Mouse (Mus musculus) heart, embryonic 15.5 days (tissue): ENCODE results near the gene Msi2. TPM values are rescaled to one million over a fixed set of nuclear protein-coding genes. Genes with fewer than 3 reads are reported as not detected.

Experiments
- ATAC-seq: fragments of 200-750 bp; cut with Nextera tagmentation; replicated peaks from 2 replicates; pipeline ENCODE4 v1.8.0; 2017; ENCODE audit warnings: low read depth, moderate TSS enrichment; ENCODE audit not compliant: insufficient number of reproducible peaks, insufficient read depth, low FRiP score
- H3K27ac ChIP-seq: fragments of 300-500 bp; sonication (generic); 2 replicates; pipeline ENCODE4 v1.5.1; 2015; ENCODE audit warnings: mild to moderate bottlenecking, inconsistent platforms
- H3K27me3 ChIP-seq: fragments of 300-500 bp; sonication (generic); 2 replicates; pipeline ENCODE4 v1.6.1; 2015; ENCODE audit warnings: inconsistent platforms
- H3K36me3 ChIP-seq: fragments of 300-500 bp; sonication (generic); 2 replicates; pipeline ENCODE4 v1.6.1; 2015; ENCODE audit warnings: mild to moderate bottlenecking, inconsistent platforms
- H3K4me1 ChIP-seq: fragments of 300-500 bp; sonication (generic); replicated peaks from 2 replicates; pipeline ENCODE4 v1.6.1; 2015; ENCODE audit warnings: inconsistent platforms
- H3K4me2 ChIP-seq: fragments of 300-500 bp; sonication (generic); 2 replicates; pipeline ENCODE4 v1.6.1; 2015; ENCODE audit warnings: inconsistent platforms, mild to moderate bottlenecking, moderate library complexity
- H3K4me3 ChIP-seq: fragments of 300-500 bp; sonication (generic); 2 replicates; pipeline ENCODE4 v1.5.1; 2015; ENCODE audit warnings: mild to moderate bottlenecking, inconsistent platforms
- H3K9ac ChIP-seq: fragments of 300-500 bp; sonication (generic); 2 replicates; pipeline ENCODE4 v1.6.1; 2015; ENCODE audit warnings: mild to moderate bottlenecking, inconsistent platforms
- H3K9me3 ChIP-seq: fragments of 300-500 bp; sonication (generic); replicated peaks from 2 replicates; pipeline ENCODE4 v1.6.1; 2016; ENCODE audit warnings: inconsistent platforms
- WGBS: fragments of 180-500 bp; shearing (Covaris S2); methylation state at CpG from one replicate; pipeline ENCODE4 v1.1.7; 2015; ENCODE audit warnings: mixed read lengths; 5-methylcytosine and 5-hydroxymethylcytosine counted together
- polyA plus RNA-seq: library from polyadenylated mRNA; unstranded; fragments of >200 nt; fragmentation: Nextera tagmentation; extraction: Ambion mirVana; gene quantifications from 2 replicates; pipeline ENCODE4 v1.2.1, GENCODE M21; 2015

The Msi2 gene
- polyA plus RNA-seq, 1 experiment from 2014 or later = 19.6 TPM

DNA sequence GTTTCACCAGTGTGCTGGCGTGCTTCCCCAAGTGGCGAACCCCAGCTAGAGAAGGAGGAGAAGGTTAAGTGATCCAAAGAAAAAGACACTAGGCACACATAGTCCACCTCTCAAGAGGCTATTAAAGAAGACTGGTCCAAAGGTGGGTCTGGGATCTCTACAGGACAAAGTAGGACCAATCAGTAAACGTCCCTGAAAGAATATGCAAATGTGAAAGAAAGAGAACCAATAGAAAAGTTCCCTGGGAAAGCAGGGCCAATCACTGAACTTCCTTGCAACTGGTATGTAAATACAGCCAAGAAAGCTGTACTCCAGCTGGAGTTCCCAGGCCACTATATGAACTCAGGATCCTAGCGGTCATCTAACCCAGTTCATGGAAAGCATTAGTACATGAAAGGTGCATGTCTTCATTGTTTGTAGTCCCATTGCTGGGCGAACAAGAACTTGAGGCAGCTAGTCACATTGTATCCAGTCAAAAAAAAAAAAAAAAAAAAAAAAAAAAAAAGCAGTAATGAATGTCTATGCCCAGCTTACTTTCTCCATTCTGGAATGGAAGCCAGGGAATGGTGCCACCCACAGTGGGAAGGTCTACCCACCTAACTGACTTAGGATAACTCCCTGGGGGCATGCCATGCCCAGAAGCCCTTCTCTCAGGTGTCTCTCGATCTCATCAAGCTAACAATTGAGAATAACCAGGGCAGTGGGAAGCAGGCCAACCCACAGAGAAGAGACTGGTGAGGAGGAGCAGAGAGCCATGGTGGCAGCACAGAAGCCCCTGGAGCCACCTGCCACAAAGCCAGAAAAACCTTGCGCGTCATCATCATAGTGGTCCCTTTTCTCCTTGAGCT is 87.0 kb downstream of the Msi2 start:
- WGBS = 88% methylated on average over 8 of the region's 8 CpGs
- H3K4me3 ChIP-seq = no peak overlapping the region
- no peak overlapping the region for H3K4me2 ChIP-seq
- H3K9me3 ChIP-seq = no peaks in the 10 kb centered on the region
- no peak for ATAC-seq
- H3K4me1 ChIP-seq = peaks cover 74% of the 10 kb centered on the region
- H3K27me3 ChIP-seq = no peaks in the 10 kb centered on the region
- no peak overlapping the region for H3K27ac ChIP-seq
- H3K36me3 ChIP-seq = no peaks in the 10 kb centered on the region
- no peak overlapping the region for H3K9ac ChIP-seq

- Histone ChIP-seq H3K4me2 (no peak overlapping the region), H3K4me1 (peaks cover 70% of the 10 kb centered on the region), H3K27ac (no peak overlapping the region), H3K9ac (no peak overlapping the region), H3K4me3 (no peak overlapping the region), H3K36me3 (no peaks in the 10 kb centered on the region), H3K27me3 (no peaks in the 10 kb centered on the region), H3K9me3 (no peaks in the 10 kb centered on the region)
- ATAC-seq = no peak
- 72% methylated on average over 4 of the region's 4 CpGs for WGBS
Observed at GRCm38 (mm10) chr11:88629619-88630018, 88.7 kb downstream of the Msi2 start.

DNA sequence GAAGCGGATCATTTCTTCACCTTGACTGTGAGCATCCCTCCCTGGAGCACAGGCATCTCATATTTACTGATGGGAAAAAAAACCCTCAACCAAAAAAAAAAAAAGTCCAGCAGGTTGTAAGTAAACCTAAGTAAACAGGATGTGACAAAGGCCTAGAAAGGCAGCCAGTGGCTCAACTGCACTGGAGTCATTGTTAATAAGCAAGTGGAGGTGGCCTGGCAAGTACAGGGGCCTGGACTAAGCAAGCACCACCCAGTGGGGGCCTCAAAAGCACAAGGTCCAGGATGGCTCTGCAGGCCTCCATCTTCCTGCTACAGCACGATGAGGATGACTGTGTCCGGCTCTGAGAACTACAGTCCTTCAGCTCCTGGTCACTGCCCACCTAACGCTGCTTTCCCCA is 89.1 kb downstream of the Msi2 start:
- H3K4me3 ChIP-seq = no peak overlapping the region
- H3K27me3 ChIP-seq = no peaks in the 10 kb centered on the region
- 72% methylated on average over 4 of the region's 4 CpGs for WGBS
- no peak overlapping the region for H3K27ac ChIP-seq
- H3K4me2 ChIP-seq = no peak overlapping the region
- no peaks in the 10 kb centered on the region for H3K36me3 ChIP-seq
- peaks cover 71% of the 10 kb centered on the region for H3K4me1 ChIP-seq
- no peak for ATAC-seq
- no peaks in the 10 kb centered on the region for H3K9me3 ChIP-seq
- no peak overlapping the region for H3K9ac ChIP-seq

GRCm38 (mm10) chr11:88628676-88629075 is 89.6 kb downstream of the Msi2 start:
- WGBS = 55% methylated on average over 3 of the region's 3 CpGs
- no peaks in the 10 kb centered on the region for H3K36me3 ChIP-seq
- no peak for ATAC-seq
- no peak overlapping the region for H3K4me3 ChIP-seq
- H3K27ac ChIP-seq = no peak overlapping the region
- H3K4me1 ChIP-seq = peaks cover 71% of the 10 kb centered on the region
- H3K9ac ChIP-seq = no peak overlapping the region
- no peaks in the 10 kb centered on the region for H3K9me3 ChIP-seq
- H3K4me2 ChIP-seq = no peak overlapping the region
- no peaks in the 10 kb centered on the region for H3K27me3 ChIP-seq

DNA sequence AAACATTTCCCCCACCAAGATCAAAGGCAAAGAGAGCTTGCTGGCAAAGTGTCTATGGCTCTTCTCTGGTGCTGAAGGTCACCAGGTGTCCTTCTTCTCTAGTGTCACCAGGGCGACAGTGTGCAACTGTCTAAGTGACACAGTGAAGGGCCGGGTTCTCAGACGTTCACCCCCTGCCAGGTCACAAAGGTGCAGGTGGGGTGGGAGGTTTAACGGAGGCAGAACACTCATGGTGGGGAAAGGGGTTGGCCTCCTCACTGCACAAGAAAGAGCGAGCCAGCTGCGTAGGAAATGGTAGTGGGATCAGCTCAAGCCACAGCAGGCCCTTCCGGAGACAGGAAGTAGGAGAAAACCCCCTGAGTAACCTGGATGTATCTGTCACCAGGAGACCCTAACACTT is 91.0 kb downstream of the Msi2 start:
- Histone ChIP-seq H3K27me3 (no peaks in the 10 kb centered on the region), H3K36me3 (no peaks in the 10 kb centered on the region), H3K4me2 (no peak overlapping the region), H3K4me1 (peaks cover 79% of the 10 kb centered on the region), H3K27ac (peak overlapping the region; percentile 60), H3K9me3 (no peaks in the 10 kb centered on the region), H3K9ac (no peak overlapping the region), H3K4me3 (no peak overlapping the region)
- no peak for ATAC-seq
- WGBS = 39% methylated on average over 7 of the region's 7 CpGs

DNA sequence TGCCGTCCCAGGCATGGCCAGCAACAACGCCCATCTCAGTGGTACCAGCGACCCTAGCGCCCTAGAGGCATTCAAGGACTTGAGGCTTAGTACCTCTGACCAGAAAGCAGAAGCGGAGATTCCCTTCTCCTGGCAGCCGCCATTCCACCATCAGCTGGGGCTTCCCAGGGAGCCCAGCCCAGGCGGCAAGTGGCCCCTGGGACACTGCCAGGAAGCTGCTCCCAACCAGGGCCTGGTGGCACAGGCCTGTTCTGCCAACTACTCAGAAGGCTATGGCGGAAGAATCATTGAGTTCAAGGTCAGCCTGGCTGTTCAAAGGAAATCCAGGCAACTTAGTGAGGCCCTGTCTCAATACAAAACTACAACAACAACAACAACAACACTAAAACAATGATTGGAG is 91.7 kb downstream of the Msi2 start:
- H3K36me3 ChIP-seq = no peaks in the 10 kb centered on the region
- no peaks in the 10 kb centered on the region for H3K27me3 ChIP-seq
- H3K4me2 ChIP-seq = no peak overlapping the region
- no peak overlapping the region for H3K9ac ChIP-seq
- H3K27ac ChIP-seq = peak overlapping the region; percentile 60
- H3K4me1 ChIP-seq = peaks cover 81% of the 10 kb centered on the region
- 59% methylated on average over 8 of the region's 8 CpGs for WGBS
- no peak overlapping the region for H3K4me3 ChIP-seq
- no peaks in the 10 kb centered on the region for H3K9me3 ChIP-seq
- no peak for ATAC-seq

GRCm38 (mm10) chr11:88626061-88626460 is 92.3 kb downstream of the Msi2 start:
- Histone ChIP-seq H3K9me3 (no peaks in the 10 kb centered on the region), H3K27ac (peak overlapping the region; percentile 60), H3K36me3 (no peaks in the 10 kb centered on the region), H3K9ac (no peak overlapping the region), H3K4me1 (peaks cover 85% of the 10 kb centered on the region), H3K27me3 (no peaks in the 10 kb centered on the region), H3K4me3 (no peak overlapping the region), H3K4me2 (no peak overlapping the region)
- no peak for ATAC-seq
- 83% methylated on average over 9 of the region's 9 CpGs for WGBS

GRCm38 (mm10) chr11:88625063-88625462 is 93.2 kb downstream of the Msi2 start:
- no peaks in the 10 kb centered on the region for H3K9me3 ChIP-seq
- 86% methylated on average over 14 of the region's 14 CpGs for WGBS
- peak overlapping the region; percentile 39 for H3K27ac ChIP-seq

DNA sequence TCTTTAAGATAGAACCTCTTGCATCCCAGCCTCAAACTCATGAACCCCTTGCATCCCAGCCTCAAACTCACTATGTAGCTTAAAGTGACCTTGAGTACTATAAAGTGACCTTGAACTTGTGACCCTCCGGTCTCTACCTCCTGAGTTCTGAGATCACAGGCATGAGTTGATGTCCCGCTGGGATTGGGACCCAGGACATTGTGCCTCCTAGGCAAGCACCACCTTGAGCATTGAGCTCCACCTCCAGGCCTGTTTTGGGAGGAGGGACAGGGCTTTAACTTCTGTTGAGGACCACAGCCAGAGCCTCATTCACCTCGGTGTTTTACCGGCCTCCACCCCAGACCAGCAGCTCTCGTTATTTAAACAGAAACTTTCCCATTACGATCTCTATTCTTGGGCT is 93.7 kb downstream of the Msi2 start:
- H3K4me2 ChIP-seq = no peak overlapping the region
- no peaks in the 10 kb centered on the region for H3K9me3 ChIP-seq
- H3K4me1 ChIP-seq = peaks cover 89% of the 10 kb centered on the region
- H3K27me3 ChIP-seq = no peaks in the 10 kb centered on the region
- no peaks in the 10 kb centered on the region for H3K36me3 ChIP-seq
- ATAC-seq = no peak
- H3K27ac ChIP-seq = peak overlapping the region; percentile 39
- 80% methylated on average over 6 of the region's 6 CpGs for WGBS
- H3K9ac ChIP-seq = no peak overlapping the region
- no peak overlapping the region for H3K4me3 ChIP-seq

More at GRCm38 (mm10) chr11:88625063-88625462, 93.2 kb downstream of the Msi2 start:
- no peak overlapping the region for H3K4me2 ChIP-seq
- no peak overlapping the region for H3K4me3 ChIP-seq
- no peak overlapping the region for H3K9ac ChIP-seq
- ATAC-seq = no peak
- H3K4me1 ChIP-seq = peaks cover 87% of the 10 kb centered on the region
- no peaks in the 10 kb centered on the region for H3K36me3 ChIP-seq
- H3K27me3 ChIP-seq = no peaks in the 10 kb centered on the region

DNA sequence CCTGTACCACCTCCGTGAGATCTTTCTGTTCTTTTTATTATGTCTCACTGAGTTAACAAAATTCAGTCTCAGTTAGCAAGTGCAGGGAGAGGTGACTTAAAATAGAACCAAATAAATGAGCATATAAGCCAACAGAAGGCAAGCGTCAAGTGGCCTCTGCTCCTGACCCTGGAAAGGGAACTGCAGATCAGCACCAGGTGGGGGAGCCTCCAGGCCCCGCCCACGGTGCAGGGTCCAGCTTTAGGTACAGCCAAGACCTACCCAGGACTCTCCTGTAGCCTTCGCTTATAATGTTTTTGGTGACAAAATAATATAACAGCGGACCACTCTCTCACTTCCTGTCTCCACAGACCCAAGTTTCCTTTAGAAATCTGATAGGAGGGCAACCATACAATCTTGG is 94.6 kb downstream of the Msi2 start:
- WGBS = 67% methylated on average over 6 of the region's 6 CpGs
- peak overlapping the region; percentile 72 for H3K27ac ChIP-seq
- H3K9ac ChIP-seq = no peak overlapping the region
- no peak overlapping the region for H3K4me2 ChIP-seq
- H3K9me3 ChIP-seq = no peaks in the 10 kb centered on the region
- no peaks in the 10 kb centered on the region for H3K36me3 ChIP-seq
- H3K4me1 ChIP-seq = peaks cover 89% of the 10 kb centered on the region
- ATAC-seq = no peak
- H3K27me3 ChIP-seq = no peaks in the 10 kb centered on the region
- H3K4me3 ChIP-seq = no peak overlapping the region

DNA sequence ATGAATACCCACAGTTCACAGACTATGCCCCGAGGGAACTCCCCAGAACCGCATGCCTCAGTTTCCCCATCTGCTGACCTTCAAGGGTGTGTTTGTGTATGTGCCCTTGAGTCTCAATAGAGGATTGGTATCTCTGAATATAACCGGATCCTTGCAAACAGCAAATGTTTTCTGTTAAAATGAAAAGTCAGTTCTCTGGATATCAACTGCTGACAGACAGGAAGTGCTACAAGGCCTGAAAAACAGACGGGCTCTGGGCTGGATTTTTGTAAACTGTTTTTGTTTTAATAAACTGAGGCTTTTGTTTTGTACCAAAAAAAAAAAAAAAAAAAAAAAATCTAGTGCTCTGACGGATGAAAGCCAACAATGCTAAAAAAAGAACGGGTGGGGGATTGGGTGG is 95.8 kb downstream of the Msi2 start:
- Histone ChIP-seq H3K27me3 (no peaks in the 10 kb centered on the region), H3K4me2 (no peak overlapping the region), H3K36me3 (no peaks in the 10 kb centered on the region), H3K9me3 (no peaks in the 10 kb centered on the region), H3K4me1 (peaks cover 89% of the 10 kb centered on the region), H3K4me3 (no peak overlapping the region), H3K9ac (no peak overlapping the region), H3K27ac (peak overlapping the region; percentile 72)
- no peak for ATAC-seq
- 25% methylated on average over 6 of the region's 6 CpGs for WGBS

GRCm38 (mm10) chr11:88621789-88622188 is 96.5 kb downstream of the Msi2 start:
- H3K4me2 ChIP-seq = no peak overlapping the region
- H3K9ac ChIP-seq = no peak overlapping the region
- H3K27ac ChIP-seq = peak overlapping the region; percentile 72
- H3K4me1 ChIP-seq = peaks cover 81% of the 10 kb centered on the region
- no peaks in the 10 kb centered on the region for H3K27me3 ChIP-seq
- WGBS = 49% methylated on average over 4 of the region's 4 CpGs
- H3K36me3 ChIP-seq = no peaks in the 10 kb centered on the region
- no peak for ATAC-seq
- H3K4me3 ChIP-seq = no peak overlapping the region
- no peaks in the 10 kb centered on the region for H3K9me3 ChIP-seq
